Mouse (Mus musculus) thymus, adult 18-20 months (tissue): ENCODE measurements around the gene Wap.

Experiments used
- DNase-seq, 2 experiments: peaks; one replicate each; pipeline ENCODE4 v3.0.0; 2022; ENCODE audit warnings: mixed read lengths in 2 of 2

Wap gene

GRCm38 (mm10) chr11:6596205-6596604 is 42.2 kb downstream of the Wap start:
- DNase-seq: no peak

GRCm38 (mm10) chr11:6595339-6595738 is 43.1 kb downstream of the Wap start:
- DNase-seq: no peak

GRCm38 (mm10) chr11:6594845-6595244 is 43.6 kb downstream of the Wap start:
- no peak for DNase-seq

GRCm38 (mm10) chr11:6593406-6593805 is 45.0 kb downstream of the Wap start:
- DNase-seq: no peak

- DNase-seq: no peak
Observed at GRCm38 (mm10) chr11:6590933-6591675, 47.3 kb downstream of the Wap start.

GRCm38 (mm10) chr11:6589838-6590237 is 48.6 kb downstream of the Wap start:
- DNase-seq: no peak

GRCm38 (mm10) chr11:6588295-6588694 is 50.1 kb downstream of the Wap start:
- DNase-seq: no peak

- DNase-seq: no peak
Observed at GRCm38 (mm10) chr11:6587249-6587940, 51.0 kb downstream of the Wap start.

GRCm38 (mm10) chr11:6586660-6587059 is 51.8 kb downstream of the Wap start:
- DNase-seq: no peak

GRCm38 (mm10) chr11:6585748-6586147 is 52.7 kb downstream of the Wap start:
- DNase-seq: no peak
